Mouse (Mus musculus) adrenal gland, postnatal 14 days (tissue): Measurements from ENCODE around the gene Pgbd1. TPM values are rescaled to one million over a fixed set of nuclear protein-coding genes. Genes with fewer than 3 reads are reported as not detected.
"Not testable (repeated sequence)": the region's sequence is repeated elsewhere in the genome, so short reads cannot be mapped to it uniquely, and the experiment has no call there.

Source experiments
- DNase-seq: peaks from one replicate; pipeline ENCODE4 v3.0.0; 2021; ENCODE audit warnings: mixed read lengths
- long read RNA-seq, 2 experiments: library from polyadenylated mRNA; stranded (forward); transcript quantifications; one replicate each; pipeline ENCODE4 v2.0.0; 2021
- total RNA-seq: library from RNA; stranded (reverse); gene quantifications from 2 replicates; pipeline ENCODE4 v1.2.3, GENCODE M21; 2021

The Pgbd1 gene
- total RNA-seq = 0.79 and 0.85 TPM in 2 replicates
- long read RNA-seq, experiment 1 = 0 reads
- long read RNA-seq, experiment 2 = 0 reads

DNA sequence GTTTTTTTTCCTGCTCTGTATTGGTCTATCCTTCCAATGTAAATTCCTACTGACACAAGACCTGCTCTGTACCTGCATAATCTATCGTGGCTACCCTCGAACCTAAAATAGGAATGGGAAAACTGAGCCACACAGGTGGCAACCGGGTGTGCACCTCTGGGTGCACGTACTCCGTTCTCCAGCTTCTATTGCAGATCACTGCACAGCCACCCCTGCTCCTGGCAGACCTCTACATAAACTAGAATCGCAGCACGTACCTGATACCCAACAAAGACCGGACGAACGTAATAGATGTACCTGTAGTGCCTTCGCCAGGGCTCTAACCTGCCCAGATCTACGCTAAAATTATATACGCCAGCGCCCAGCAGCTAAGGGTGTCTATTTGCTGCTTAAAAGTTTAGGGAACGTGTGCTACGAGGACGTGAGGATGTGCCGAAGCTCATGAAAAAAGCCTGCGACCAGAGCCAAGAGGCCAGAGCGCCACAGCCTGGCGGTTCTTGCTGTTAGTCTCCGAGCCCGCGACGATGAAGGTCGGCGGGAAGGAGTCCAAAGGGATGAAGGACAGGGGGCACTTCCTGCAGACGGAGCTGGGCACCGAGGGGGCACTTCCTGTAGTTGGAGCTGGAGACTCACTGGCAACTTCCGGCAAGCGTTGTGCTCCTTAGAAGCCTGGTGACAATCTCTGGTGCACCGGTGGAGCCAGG is at the start of gene Pgbd1:
Gene Pgbd1 (minus strand): TSS at position 556 of the 704 bp plus-strand sequence.
- peak; percentile 89 for DNase-seq

DNA sequence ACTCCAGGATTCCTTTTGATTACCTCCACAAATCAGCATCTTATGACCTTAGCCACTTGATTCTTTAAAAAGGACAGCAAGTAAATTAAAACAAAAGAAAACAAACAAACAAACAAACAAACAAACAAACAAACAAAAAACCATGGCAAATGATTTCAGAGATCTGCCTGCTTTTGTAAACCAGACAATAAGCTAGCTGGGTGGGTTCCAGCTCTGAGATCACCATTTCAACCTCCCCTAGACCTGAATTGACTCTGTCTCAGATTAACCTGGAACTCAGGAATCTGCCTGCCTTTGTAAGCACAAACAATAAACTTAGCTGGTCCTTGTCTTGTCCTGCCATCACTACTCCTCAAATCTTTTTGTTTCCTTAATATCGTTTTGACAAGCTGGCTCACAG is 46.0 kb upstream of the Pgbd1 start:
- DNase-seq = no peak

DNA sequence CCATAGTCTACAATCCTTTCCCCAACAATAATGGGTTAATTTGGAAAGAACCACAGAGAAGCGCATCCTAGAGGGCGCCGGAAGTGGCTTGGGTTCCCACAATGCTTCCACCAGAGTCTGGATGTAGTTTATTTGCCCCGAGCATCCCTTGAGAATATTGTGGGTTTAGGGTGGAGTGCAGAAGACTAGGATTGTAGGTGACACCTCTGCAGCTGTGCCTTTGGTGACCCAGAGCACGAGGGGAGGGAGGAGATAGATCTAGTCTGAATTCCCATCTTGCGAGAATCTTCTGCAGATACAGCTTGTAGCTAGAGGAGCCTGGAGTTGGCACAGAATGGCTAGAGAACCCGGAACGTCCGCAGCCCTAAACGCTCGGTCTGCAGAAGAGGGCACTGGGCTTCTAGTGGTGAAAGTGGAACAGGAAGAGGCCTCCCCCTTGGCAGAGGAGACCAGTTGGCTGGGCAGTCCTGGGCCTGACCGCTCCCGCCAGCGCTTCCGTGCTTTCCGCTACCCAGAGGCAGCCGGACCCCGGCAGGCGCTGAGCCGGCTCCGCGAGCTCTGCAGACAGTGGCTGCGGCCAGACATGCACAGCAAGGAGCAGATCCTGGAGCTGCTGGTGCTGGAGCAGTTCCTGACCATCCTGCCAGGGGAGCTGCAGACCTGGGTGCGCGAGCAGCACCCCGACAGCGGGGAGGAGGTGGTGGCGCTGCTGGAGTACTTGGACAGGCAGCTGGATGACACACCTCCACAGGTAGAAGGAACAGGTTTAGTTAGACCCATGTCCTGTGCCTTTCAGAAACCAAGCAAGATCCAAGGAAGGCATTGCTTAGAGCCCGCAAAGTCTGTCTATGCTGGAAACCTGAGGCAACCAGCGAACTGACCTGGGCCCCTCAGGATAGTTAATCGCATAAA is 38.2 kb upstream of the Pgbd1 start, which contains the start of the genes Zkscan4 and Gm10065:
Gene Zkscan4 (plus strand): TSS at position 149 of the 912 bp plus-strand sequence.
Gene Gm10065 (minus strand): TSS at position 683 of the 912 bp plus-strand sequence.
- peak; percentile 78 for DNase-seq

DNA sequence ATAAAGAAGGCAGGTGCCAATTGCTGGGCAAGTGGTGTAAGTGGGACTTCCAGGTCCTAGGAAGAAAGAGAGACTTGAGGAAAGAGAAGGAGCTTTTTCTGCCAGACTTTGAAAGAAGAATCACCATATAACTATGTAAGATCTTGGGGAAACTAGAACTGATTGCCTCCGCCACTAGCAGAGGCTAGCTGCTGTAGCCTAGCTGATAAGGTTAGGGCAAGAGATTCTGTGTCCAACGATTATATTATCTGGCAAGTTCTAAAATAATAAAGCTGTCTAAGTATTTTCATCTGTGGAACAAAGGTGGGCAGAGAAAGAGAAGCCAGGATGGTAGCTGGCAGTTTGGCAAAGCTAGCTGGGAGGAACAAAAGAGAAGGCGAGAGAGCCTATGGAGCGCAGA is 31.6 kb upstream of the Pgbd1 start:
- DNase-seq = no peak

DNA sequence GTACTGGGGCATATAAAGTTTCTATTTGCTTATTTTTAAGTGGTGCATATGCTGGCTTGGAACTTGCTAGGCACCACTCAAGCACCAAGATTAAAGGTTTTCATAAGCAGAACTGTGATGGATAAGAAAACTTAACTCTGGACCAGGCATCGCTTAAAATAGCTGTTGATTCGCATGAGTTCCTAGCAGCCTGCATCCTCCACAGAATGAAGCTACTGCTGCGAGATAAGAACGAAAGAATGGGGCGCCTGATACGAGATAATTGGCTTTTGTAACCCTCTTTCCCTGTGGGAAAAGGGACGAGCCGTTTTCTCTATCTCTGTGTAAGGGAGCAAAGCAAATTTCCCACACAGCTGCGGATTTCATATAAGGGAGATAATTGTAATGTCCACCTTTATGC is 28.2 kb upstream of the Pgbd1 start:
- DNase-seq = no peak

GRCm38 (mm10) chr13:21468061-21469019 is 27.5 kb upstream of the Pgbd1 start, which contains the start of gene Nkapl:
Gene Nkapl, minus strand, starts transcription at chr13:21468509.
- peak; percentile 92 for DNase-seq

GRCm38 (mm10) chr13:21467336-21467735 is 26.5 kb upstream of the Pgbd1 start:
- DNase-seq = no peak

DNA sequence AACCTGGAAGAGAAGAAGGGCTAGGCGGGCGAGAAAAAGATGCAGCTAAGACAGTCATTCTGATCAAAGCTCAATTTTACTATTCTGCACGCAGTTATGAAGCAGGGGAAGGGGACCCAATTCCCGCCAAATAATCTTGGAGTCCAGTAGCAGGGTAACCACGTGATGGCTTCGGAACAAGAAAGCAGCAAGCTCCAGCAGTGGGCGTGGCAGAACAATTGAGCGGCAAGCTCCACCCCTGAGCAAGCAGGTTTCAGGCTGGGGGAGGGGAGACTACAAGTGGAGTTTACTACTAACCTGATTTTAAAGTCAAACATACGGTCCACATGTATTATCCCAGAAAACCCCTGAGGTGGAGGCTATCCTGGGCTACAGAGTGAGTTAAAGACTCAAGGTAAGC is 21.7 kb upstream of the Pgbd1 start:
- DNase-seq = not testable (repeated sequence)

DNA sequence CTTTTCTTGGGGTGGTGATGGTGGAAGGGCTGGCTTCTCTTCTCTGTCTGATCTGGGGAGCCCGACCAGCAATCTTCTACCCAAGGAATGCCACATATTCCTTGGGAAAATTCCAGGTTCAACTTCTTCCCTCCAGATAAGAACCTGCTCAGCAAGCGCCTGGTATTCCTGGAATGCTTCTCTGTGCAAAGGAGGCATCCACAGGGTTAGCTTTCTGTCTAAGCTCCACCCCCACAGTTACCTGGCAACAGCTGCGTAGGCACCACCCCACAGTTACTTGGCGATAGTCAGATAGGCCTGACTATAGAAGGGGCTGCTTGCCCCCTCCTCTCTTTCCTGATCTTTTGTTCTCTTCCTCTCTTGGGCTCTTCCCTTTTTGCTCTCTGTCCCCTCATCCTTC is 15.5 kb upstream of the Pgbd1 start:
- no peak for DNase-seq

GRCm38 (mm10) chr13:21454133-21454532 is 13.3 kb upstream of the Pgbd1 start:
- DNase-seq = no peak

DNA sequence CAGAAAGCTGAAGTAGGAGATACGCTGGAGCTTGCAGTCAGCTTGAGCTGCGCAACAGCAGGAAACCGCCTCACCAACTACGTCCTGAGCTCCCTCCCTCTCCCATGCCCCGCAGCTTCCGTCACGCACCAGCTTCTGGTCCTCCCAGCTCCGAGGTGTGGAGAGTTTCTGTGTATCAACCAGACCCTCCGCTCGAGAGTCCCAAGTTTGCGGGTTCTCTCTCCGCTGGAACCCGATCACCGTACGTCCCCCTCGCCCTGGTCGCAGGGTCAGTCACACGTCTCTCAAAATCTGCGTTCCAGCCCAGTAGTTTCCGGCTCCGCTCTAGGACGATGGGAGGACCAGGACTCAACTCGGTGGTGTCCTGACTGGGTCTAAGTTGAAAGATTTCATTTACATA is 12.6 kb upstream of the Pgbd1 start, which contains the start of gene Zscan26:
Gene Zscan26 (minus strand): TSS at position 282 of the 400 bp plus-strand sequence.
- peak; percentile 90 for DNase-seq

- no peak for DNase-seq
Measured at GRCm38 (mm10) chr13:21453042-21453441, 12.2 kb upstream of the Pgbd1 start.

DNA sequence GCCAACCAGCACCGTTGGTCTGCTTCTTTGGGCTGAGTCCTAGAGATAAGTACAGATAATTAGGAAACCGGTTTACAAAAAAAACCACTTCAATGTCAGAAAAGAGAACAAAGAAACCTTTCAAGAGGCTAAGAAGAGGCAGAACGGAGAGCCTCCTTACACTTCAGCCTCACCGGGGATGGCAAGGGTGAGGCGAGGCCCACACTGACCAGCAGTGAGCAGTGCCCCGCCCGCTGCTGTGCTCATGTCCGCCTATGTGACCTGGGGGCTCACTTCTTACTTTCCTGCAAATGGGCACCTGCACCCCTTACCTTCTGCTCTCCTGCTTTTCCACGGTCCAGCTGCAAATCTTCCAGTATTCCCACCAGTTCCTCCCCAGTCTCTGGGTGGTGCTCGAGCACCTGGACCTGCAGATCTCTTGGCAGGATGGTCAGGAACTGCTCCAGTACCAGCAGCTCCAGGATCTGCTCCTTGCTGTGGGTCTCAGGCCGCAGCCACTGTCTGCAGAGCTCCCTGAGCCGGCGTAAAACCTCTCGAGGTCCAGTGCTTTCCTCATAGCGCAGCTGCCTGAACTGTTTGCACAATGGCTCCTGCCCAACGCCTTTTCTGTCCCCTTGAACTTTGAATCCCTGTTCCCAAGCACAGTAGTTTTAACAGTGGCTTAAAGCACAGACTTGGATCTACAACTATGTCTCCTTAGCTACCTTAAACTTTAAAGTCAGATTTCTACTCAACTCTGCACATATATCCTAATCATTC is 7.2 kb upstream of the Pgbd1 start:
- no peak for DNase-seq

- no peak for DNase-seq
Measured at GRCm38 (mm10) chr13:21446796-21447195, 5.9 kb upstream of the Pgbd1 start.

DNA sequence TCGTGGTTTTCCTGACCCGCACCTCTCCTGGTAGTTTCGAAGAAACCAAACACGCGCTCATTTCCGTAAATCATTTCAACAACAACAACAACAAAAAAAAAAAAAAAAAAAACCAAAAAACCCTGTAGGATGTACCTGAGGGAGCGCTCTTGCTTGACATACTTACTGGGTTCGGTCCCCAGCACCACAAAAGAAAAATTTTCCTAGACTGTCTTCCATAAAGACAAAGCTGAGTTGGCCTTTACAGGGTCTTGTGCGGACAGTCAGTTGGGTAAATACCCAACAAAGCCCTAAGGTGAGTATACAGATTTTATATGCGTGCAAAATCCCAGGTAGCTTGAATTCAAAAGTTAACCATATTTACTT is 332 bp upstream of the Pgbd1 start:
- DNase-seq = no peak

- no peak for DNase-seq
Measured at GRCm38 (mm10) chr13:21435476-21435875, 5.4 kb downstream of the Pgbd1 start.

DNA sequence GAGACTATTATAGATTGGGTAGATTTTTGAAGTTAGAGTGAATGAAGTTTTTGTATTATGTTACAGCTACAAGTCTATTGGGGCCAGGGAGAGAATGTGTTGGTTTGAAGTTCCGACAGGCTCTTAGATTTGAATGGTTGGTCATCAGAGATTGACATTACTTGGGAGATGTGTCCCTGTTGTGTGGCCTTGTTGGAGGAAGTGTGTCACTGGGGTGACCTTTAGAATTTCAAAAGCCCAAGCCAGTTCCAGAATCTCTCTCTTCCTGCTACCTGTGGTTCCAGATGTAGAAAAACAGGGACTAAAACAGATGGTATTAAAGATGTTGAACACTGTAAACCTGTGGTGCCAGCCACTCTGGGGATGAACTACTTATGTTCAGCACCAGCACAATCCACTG is 13.2 kb downstream of the Pgbd1 start:
- no peak for DNase-seq

DNA sequence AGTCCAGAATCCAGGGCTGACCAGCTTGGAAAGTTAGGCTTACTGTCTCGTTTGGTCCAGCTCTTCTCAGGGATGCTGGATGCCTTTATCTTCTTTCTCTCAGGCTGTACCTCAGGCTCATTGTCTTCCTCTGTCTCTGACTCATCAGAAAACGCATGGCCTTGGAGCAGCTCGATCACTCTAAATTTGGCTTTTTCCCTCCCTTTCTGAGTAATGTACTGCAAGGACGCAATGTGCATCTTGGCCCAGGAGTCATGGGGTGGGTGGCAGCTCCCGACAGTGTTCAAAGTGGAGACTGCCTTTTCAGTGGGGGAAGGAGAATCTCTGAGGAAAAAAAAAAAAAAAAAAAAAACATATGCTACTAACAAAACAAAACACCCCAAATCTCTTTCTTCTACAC is 17.6 kb downstream of the Pgbd1 start:
- DNase-seq = peak; percentile 56

DNA sequence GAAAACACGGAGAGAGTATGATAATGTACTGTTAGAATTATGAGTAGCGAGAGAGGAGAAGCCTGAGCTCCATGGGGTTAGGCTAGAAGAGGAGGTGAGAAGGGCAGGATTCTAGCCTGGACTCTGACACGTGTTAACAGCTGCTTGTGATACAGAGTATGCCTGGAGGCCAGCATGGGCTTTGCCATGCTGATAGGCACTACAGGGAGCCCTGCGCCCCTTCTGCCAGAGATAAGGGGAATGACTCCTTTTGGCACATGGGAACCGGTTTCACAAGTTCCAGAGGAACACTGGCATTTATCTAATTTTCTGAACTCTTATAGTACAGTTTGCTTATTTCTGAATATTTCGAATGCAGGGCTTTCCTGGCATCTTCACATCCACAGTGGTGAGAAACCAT is 22.0 kb downstream of the Pgbd1 start:
- no peak for DNase-seq

- DNase-seq = no peak
Measured at GRCm38 (mm10) chr13:21417298-21418010, 23.4 kb downstream of the Pgbd1 start.
